Mouse (Mus musculus): Measurements from ENCODE around the gene Samd14. TPM values are rescaled to one million over a fixed set of nuclear protein-coding genes. Genes with fewer than 3 reads are reported as not detected.

Gene Samd14
- polyA plus RNA-seq, 1 experiment: 0.75 TPM

DNA sequence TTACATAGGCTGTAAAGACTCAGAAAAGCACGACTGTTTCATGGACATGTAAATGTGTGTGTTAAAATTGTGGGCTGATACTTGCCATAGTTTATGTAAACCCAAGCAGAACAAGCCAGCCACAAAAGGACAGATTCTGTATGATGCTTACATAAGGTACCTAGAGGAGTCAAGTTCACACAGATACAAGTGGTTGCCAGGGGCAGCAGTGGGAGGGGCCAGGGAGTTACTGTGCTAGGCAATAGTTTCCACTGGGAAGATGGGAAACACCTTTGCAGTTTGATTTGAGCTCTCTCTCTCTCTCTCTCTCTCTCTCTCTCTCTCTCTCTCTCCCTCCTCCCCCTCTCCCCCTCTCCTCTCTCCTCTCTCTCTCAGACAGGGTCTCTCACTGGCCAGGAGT is 24.5 kb upstream of the Samd14 start:
- Histone ChIP-seq H3K4me1 (ENCODE audit: control insufficient read depth, insufficient read depth, low read length) (peaks cover 19% of the 10 kb centered on the region), H3K36me3 (ENCODE audit: control insufficient read depth, insufficient read depth, low read length) (no peaks in the 10 kb centered on the region), H3K27me3 (ENCODE audit: control insufficient read depth, insufficient read depth, low read length) (no peaks in the 10 kb centered on the region), H3K27ac (ENCODE audit: control insufficient read depth, insufficient read depth, low read depth, low read length) (no peak overlapping the region), H3K4me3 (ENCODE audit: control insufficient read depth, low read depth, low read length) (no peak overlapping the region)
- TF ChIP-seq POLR2A (IDR thresholded peaks at IDR 0.05; ENCODE audit: control insufficient read depth, low read depth, low read length) (no peak), CTCF (IDR thresholded peaks at IDR 0.05; ENCODE audit: control insufficient read depth, insufficient read depth, insufficient replicate concordance, low read depth, low read length) (no peak)

GRCm38 (mm10) chr11:94985822-94986221 is 23.9 kb upstream of the Samd14 start:
- TF ChIP-seq POLR2A (IDR thresholded peaks at IDR 0.05; ENCODE audit: control insufficient read depth, low read depth, low read length) (no peak), CTCF (IDR thresholded peaks at IDR 0.05; ENCODE audit: control insufficient read depth, insufficient read depth, insufficient replicate concordance, low read depth, low read length) (no peak)
- Histone ChIP-seq H3K36me3 (ENCODE audit: control insufficient read depth, insufficient read depth, low read length) (no peaks in the 10 kb centered on the region), H3K27me3 (ENCODE audit: control insufficient read depth, insufficient read depth, low read length) (no peaks in the 10 kb centered on the region), H3K27ac (ENCODE audit: control insufficient read depth, insufficient read depth, low read depth, low read length) (no peak overlapping the region), H3K4me1 (ENCODE audit: control insufficient read depth, insufficient read depth, low read length) (peaks cover 23% of the 10 kb centered on the region), H3K4me3 (ENCODE audit: control insufficient read depth, low read depth, low read length) (no peak overlapping the region)

DNA sequence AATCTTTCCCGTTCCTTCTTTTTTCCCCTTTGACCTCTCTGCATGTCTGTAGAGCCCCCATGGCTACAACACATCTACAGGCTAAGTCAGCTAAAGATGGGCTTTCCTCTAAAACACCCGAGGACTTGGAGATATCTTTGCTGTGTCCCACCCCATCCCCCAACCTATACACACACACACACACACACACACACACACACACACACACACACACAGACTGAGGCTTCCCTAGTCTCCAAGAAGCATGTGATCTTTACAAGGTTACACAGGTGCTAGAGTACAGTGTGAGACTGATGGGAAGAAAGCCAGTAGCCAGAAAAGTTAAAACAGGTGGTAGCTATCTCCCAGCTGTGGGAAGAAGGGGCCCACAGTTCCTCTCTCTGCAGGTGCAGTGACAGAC is 23.2 kb upstream of the Samd14 start:
- H3K36me3 ChIP-seq (ENCODE audit: control insufficient read depth, insufficient read depth, low read length): no peaks in the 10 kb centered on the region
- peaks cover 23% of the 10 kb centered on the region for H3K4me1 ChIP-seq (ENCODE audit: control insufficient read depth, insufficient read depth, low read length)
- no peak overlapping the region for H3K27ac ChIP-seq (ENCODE audit: control insufficient read depth, insufficient read depth, low read depth, low read length)
- TF ChIP-seq POLR2A (IDR thresholded peaks at IDR 0.05; ENCODE audit: control insufficient read depth, low read depth, low read length) (no peak), CTCF (IDR thresholded peaks at IDR 0.05; ENCODE audit: control insufficient read depth, insufficient read depth, insufficient replicate concordance, low read depth, low read length) (no peak)
- no peak overlapping the region for H3K4me3 ChIP-seq (ENCODE audit: control insufficient read depth, low read depth, low read length)
- H3K27me3 ChIP-seq (ENCODE audit: control insufficient read depth, insufficient read depth, low read length): no peaks in the 10 kb centered on the region

DNA sequence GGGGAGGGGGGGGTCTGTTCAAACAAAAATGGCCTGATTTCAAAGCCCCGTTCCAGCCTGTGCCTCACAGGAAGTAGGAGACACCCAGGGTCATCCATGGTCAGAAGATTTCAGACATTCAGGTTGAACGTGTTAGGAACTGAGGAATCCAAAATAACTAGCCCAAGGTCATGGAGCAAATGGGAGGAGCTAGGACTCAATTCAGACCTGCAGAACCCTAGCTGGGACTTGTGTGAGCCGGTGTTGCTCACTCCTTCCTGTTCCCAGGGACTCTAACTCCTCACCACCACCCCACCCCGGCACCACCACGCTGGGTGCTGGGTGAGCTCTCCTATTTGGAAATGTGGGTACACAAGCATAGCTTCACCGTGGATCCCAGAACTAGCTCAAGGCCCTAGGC is 22.3 kb upstream of the Samd14 start:
- 0 out of 2 replicates have a peak overlapping the region, but pooled peaks have one; percentile 33 for H3K27ac ChIP-seq (ENCODE audit: control insufficient read depth, insufficient read depth, low read depth, low read length)

GRCm38 (mm10) chr11:94987851-94988250 is 21.8 kb upstream of the Samd14 start:
- Histone ChIP-seq H3K27ac (ENCODE audit: control insufficient read depth, insufficient read depth, low read depth, low read length) (no peak overlapping the region), H3K4me1 (ENCODE audit: control insufficient read depth, insufficient read depth, low read length) (peaks cover 30% of the 10 kb centered on the region), H3K36me3 (ENCODE audit: control insufficient read depth, insufficient read depth, low read length) (no peaks in the 10 kb centered on the region), H3K27me3 (ENCODE audit: control insufficient read depth, insufficient read depth, low read length) (no peaks in the 10 kb centered on the region), H3K4me3 (ENCODE audit: control insufficient read depth, low read depth, low read length) (no peak overlapping the region)
- TF ChIP-seq POLR2A (IDR thresholded peaks at IDR 0.05; ENCODE audit: control insufficient read depth, low read depth, low read length): no peak
- TF ChIP-seq CTCF (IDR thresholded peaks at IDR 0.05; ENCODE audit: control insufficient read depth, insufficient read depth, insufficient replicate concordance, low read depth, low read length): no peak

More for the DNA sequence above, 22.3 kb upstream of the Samd14 start:
- no peaks in the 10 kb centered on the region for H3K27me3 ChIP-seq (ENCODE audit: control insufficient read depth, insufficient read depth, low read length)
- no peak overlapping the region for H3K4me3 ChIP-seq (ENCODE audit: control insufficient read depth, low read depth, low read length)
- TF ChIP-seq POLR2A (IDR thresholded peaks at IDR 0.05; ENCODE audit: control insufficient read depth, low read depth, low read length) (no peak), CTCF (IDR thresholded peaks at IDR 0.05; ENCODE audit: control insufficient read depth, insufficient read depth, insufficient replicate concordance, low read depth, low read length) (no peak)
- H3K4me1 ChIP-seq (ENCODE audit: control insufficient read depth, insufficient read depth, low read length): peaks cover 25% of the 10 kb centered on the region
- H3K36me3 ChIP-seq (ENCODE audit: control insufficient read depth, insufficient read depth, low read length): no peaks in the 10 kb centered on the region

DNA sequence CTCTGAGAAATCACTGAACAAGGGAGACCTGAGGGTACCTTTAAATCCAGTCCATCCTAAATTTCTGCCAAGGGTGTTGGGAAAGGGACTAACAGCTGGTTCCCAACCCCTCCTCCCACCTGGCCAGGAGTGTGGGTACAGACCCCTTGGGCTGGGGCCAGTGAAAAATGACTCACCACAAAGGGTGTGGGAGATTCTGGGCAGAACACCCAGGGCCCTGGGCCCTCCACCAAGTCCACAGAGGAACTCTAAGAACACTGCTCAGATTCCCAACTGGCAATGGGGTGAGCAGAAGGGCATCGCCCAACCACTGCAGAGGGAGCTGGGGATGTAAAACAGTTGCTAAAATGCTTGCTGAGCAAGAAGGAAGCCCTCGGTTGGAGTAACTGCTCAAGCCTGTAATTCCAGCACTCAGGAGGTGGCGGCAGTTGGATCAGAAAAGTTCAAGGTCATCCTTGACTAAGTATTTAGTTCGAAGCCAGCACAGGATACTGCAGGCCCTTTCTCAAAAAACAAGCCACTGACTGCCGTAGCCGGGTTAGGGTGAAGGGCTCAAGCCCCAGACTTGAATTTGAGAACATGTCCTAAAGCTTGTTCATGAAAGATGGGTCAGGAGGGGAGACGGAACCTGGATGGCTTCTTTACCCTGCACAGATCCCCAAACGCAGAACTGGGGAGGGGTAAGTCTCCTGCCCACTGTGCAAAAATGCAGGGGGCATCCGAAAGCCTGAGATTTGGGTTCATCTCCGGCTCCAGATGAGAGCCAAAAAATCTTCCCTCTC is 20.7 kb upstream of the Samd14 start:
- Histone ChIP-seq H3K27ac (ENCODE audit: control insufficient read depth, insufficient read depth, low read depth, low read length) (peak overlapping the region; percentile 86), H3K4me1 (ENCODE audit: control insufficient read depth, insufficient read depth, low read length) (peaks cover 36% of the 10 kb centered on the region), H3K27me3 (ENCODE audit: control insufficient read depth, insufficient read depth, low read length) (no peaks in the 10 kb centered on the region), H3K36me3 (ENCODE audit: control insufficient read depth, insufficient read depth, low read length) (no peaks in the 10 kb centered on the region), H3K4me3 (ENCODE audit: control insufficient read depth, low read depth, low read length) (peak overlapping the region; percentile 89)
- TF ChIP-seq POLR2A (IDR thresholded peaks at IDR 0.05; ENCODE audit: control insufficient read depth, low read depth, low read length) (no peak), CTCF (IDR thresholded peaks at IDR 0.05; ENCODE audit: control insufficient read depth, insufficient read depth, insufficient replicate concordance, low read depth, low read length) (no peak)

GRCm38 (mm10) chr11:94989562-94990017 is 20.1 kb upstream of the Samd14 start:
- TF ChIP-seq POLR2A (IDR thresholded peaks at IDR 0.05; ENCODE audit: control insufficient read depth, low read depth, low read length) (no peak), CTCF (IDR thresholded peaks at IDR 0.05; ENCODE audit: control insufficient read depth, insufficient read depth, insufficient replicate concordance, low read depth, low read length) (no peak)
- Histone ChIP-seq H3K4me1 (ENCODE audit: control insufficient read depth, insufficient read depth, low read length) (peaks cover 40% of the 10 kb centered on the region), H3K4me3 (ENCODE audit: control insufficient read depth, low read depth, low read length) (peak overlapping the region; percentile 89), H3K27ac (ENCODE audit: control insufficient read depth, insufficient read depth, low read depth, low read length) (peak overlapping the region; percentile 86), H3K36me3 (ENCODE audit: control insufficient read depth, insufficient read depth, low read length) (no peaks in the 10 kb centered on the region), H3K27me3 (ENCODE audit: control insufficient read depth, insufficient read depth, low read length) (no peaks in the 10 kb centered on the region)
